Mouse (Mus musculus): Measurements from ENCODE around the gene Ctnna3. TPM values are rescaled to one million over a fixed set of nuclear protein-coding genes. Genes with fewer than 3 reads are reported as not detected.
"Not testable (repeated sequence)": the region's sequence is repeated elsewhere in the genome, so short reads cannot be mapped to it uniquely, and the experiment has no call there.

The Ctnna3 gene
- polyA plus RNA-seq, 1 experiment: 1.3 TPM

DNA sequence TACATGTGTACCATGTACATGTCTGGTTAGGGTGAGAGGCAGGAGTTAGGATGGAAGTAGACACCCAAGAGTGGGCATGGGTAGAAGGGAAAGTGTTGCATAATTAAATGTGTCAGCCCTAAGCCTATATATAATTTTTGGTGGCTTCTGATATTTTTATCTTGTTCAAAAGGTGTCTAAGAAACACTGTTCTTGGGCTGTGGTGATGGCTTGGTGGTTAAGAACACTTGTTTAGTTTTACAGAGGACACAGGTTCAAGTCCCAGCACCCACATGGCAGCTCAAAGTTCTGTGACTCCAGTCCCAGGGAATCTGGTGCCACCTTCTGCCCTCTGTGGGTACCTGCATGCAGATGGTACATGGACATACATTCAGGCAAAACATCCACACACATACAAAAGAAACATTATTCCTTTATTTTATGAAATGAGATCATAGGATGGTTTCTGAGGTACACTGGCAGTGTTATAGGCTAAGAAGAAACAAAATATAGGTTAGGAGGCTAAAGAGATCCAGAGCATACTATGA lies 8.9 kb downstream of the Ctnna3 start:
- no peak for TF ChIP-seq POLR2A (IDR thresholded peaks at IDR 0.05; ENCODE audit: extremely low read depth, insufficient read depth, low read length)
- TF ChIP-seq CTCF (IDR thresholded peaks at IDR 0.05; ENCODE audit: extremely low read depth, insufficient read depth, low read length): no peak
- Histone ChIP-seq H3K4me3 (ENCODE audit: insufficient read depth, low read length) (no peak overlapping the region), H3K4me1 (ENCODE audit: control insufficient read depth, insufficient read depth, low read length) (no peaks in the 10 kb centered on the region), H3K27ac (ENCODE audit: insufficient read depth, low read length) (no peak overlapping the region)

GRCm38 (mm10) chr10:63439694-63440228 lies 9.9 kb downstream of the Ctnna3 start:
- Histone ChIP-seq H3K4me3 (ENCODE audit: insufficient read depth, low read length) (no peak overlapping the region), H3K4me1 (ENCODE audit: control insufficient read depth, insufficient read depth, low read length) (no peaks in the 10 kb centered on the region), H3K27ac (ENCODE audit: insufficient read depth, low read length) (no peak overlapping the region)
- no peak for TF ChIP-seq CTCF (IDR thresholded peaks at IDR 0.05; ENCODE audit: extremely low read depth, insufficient read depth, low read length)
- TF ChIP-seq POLR2A (IDR thresholded peaks at IDR 0.05; ENCODE audit: extremely low read depth, insufficient read depth, low read length): no peak

DNA sequence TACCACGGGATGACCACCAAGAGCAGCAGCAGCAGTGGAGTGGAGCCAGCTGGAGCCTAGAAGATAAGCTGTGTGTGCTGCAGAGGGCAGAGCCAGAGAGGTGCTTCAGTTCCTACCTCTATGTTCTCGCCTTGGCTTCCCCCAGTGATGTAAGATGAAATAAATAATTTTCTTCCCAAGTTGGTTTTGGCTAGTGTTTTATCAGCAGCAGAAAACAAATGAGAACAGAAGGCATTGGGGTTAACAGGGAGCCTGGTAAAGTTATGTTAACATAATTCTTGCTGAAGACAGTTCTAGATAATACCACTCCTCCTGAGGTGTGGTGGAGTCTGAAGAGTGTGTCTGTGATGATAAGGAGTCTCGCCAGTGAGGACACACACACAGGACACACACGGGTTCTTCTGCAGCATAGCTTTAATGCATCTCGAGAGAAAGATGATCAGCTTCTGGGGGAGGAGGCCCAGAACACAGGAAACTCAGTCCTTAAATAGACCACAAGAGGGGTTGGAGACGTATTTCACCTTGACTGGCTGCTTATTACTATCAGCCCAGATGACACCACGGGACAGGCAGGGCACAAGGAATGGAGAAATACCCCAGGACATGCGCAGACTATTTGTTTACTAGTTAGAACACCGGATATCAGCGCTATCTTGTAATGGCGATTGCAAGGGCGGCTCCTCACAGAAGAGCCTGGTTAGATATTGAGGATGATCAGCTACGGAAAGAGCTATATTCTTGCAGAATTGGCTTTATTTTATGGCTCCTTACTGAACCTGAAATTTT lies 14.9 kb downstream of the Ctnna3 start:
- not testable (repeated sequence) for H3K4me1 ChIP-seq (ENCODE audit: control insufficient read depth, insufficient read depth, low read length); H3K4me3 ChIP-seq (ENCODE audit: insufficient read depth, low read length); H3K27ac ChIP-seq (ENCODE audit: insufficient read depth, low read length)

DNA sequence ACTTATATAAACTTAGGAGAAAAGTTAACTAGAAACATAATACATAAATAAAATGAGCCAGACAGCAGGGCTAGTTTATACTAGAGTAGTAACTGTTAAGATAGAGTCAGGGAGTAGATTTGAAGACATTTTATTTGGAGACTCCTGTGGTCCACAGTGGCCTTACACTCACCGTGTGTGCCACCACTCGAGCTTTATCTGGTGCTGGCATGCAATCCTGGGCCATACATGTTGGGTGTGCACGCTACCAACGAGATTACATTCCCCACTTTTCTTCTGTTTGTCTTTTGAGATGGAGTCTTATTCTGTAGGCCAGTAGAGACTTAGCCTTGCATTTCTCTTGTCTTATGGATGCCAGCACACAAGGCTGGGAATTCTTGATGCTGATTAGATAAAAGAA lies 24.0 kb downstream of the Ctnna3 start:
- H3K4me3 ChIP-seq (ENCODE audit: insufficient read depth, low read length): no peak overlapping the region
- no peaks in the 10 kb centered on the region for H3K4me1 ChIP-seq (ENCODE audit: control insufficient read depth, insufficient read depth, low read length)
- TF ChIP-seq CTCF (IDR thresholded peaks at IDR 0.05; ENCODE audit: extremely low read depth, insufficient read depth, low read length) (no peak), POLR2A (IDR thresholded peaks at IDR 0.05; ENCODE audit: extremely low read depth, insufficient read depth, low read length) (no peak)
- H3K27ac ChIP-seq (ENCODE audit: insufficient read depth, low read length): no peak overlapping the region

- H3K27ac ChIP-seq (ENCODE audit: insufficient read depth, low read length): no peak overlapping the region
Observed at GRCm38 (mm10) chr10:63455110-63455878, 25.4 kb downstream of the Ctnna3 start.

GRCm38 (mm10) chr10:63457292-63458128 lies 27.6 kb downstream of the Ctnna3 start:
- H3K4me1 ChIP-seq (ENCODE audit: control insufficient read depth, insufficient read depth, low read length): no peaks in the 10 kb centered on the region
- TF ChIP-seq POLR2A (IDR thresholded peaks at IDR 0.05; ENCODE audit: extremely low read depth, insufficient read depth, low read length) (no peak), CTCF (IDR thresholded peaks at IDR 0.05; ENCODE audit: extremely low read depth, insufficient read depth, low read length) (no peak)
- no peak overlapping the region for H3K27ac ChIP-seq (ENCODE audit: insufficient read depth, low read length)
- no peak overlapping the region for H3K4me3 ChIP-seq (ENCODE audit: insufficient read depth, low read length)

More at GRCm38 (mm10) chr10:63455110-63455878, 25.4 kb downstream of the Ctnna3 start:
- H3K4me3 ChIP-seq (ENCODE audit: insufficient read depth, low read length): no peak overlapping the region
- TF ChIP-seq CTCF (IDR thresholded peaks at IDR 0.05; ENCODE audit: extremely low read depth, insufficient read depth, low read length) (no peak), POLR2A (IDR thresholded peaks at IDR 0.05; ENCODE audit: extremely low read depth, insufficient read depth, low read length) (no peak)
- no peaks in the 10 kb centered on the region for H3K4me1 ChIP-seq (ENCODE audit: control insufficient read depth, insufficient read depth, low read length)

- no peak overlapping the region for H3K4me3 ChIP-seq (ENCODE audit: insufficient read depth, low read length)
- TF ChIP-seq POLR2A (IDR thresholded peaks at IDR 0.05; ENCODE audit: extremely low read depth, insufficient read depth, low read length) (no peak), CTCF (IDR thresholded peaks at IDR 0.05; ENCODE audit: extremely low read depth, insufficient read depth, low read length) (no peak)
- no peak overlapping the region for H3K27ac ChIP-seq (ENCODE audit: insufficient read depth, low read length)
- no peaks in the 10 kb centered on the region for H3K4me1 ChIP-seq (ENCODE audit: control insufficient read depth, insufficient read depth, low read length)
Observed at GRCm38 (mm10) chr10:63460935-63461334, 31.0 kb downstream of the Ctnna3 start.

GRCm38 (mm10) chr10:63472473-63472872 lies 42.6 kb downstream of the Ctnna3 start:
- Histone ChIP-seq H3K27ac (ENCODE audit: insufficient read depth, low read length) (no peak overlapping the region), H3K4me1 (ENCODE audit: control insufficient read depth, insufficient read depth, low read length) (no peaks in the 10 kb centered on the region), H3K4me3 (ENCODE audit: insufficient read depth, low read length) (no peak overlapping the region)
- TF ChIP-seq CTCF (IDR thresholded peaks at IDR 0.05; ENCODE audit: extremely low read depth, insufficient read depth, low read length): no peak
- TF ChIP-seq POLR2A (IDR thresholded peaks at IDR 0.05; ENCODE audit: extremely low read depth, insufficient read depth, low read length): no peak

DNA sequence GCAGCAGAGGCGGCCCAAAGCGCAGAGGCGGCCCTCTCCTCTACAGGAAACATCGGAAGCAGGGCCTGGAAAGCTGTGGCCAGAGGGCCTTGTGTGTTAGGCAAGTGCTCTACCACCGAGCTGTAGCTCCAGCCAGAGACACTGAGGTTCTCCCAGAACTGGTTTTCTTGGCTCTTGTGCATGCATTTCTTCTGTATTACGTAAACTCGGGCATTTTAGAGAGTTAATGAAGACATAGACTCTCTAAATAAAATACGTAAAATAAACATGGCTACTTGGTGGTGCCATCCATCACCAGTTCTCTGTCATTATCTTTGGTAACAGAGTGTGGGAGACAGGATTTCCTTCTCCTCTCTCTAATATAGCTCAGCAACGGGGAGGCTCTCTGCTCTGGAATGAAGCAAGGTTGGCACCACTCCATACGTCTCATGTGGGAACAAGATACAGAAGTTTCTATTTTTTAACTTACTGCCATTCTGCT lies 46.3 kb downstream of the Ctnna3 start:
- Histone ChIP-seq H3K27ac (ENCODE audit: insufficient read depth, low read length) (no peak overlapping the region), H3K4me3 (ENCODE audit: insufficient read depth, low read length) (no peak overlapping the region), H3K4me1 (ENCODE audit: control insufficient read depth, insufficient read depth, low read length) (no peaks in the 10 kb centered on the region)
- TF ChIP-seq POLR2A (IDR thresholded peaks at IDR 0.05; ENCODE audit: extremely low read depth, insufficient read depth, low read length): no peak
- no peak for TF ChIP-seq CTCF (IDR thresholded peaks at IDR 0.05; ENCODE audit: extremely low read depth, insufficient read depth, low read length)
